Mouse (Mus musculus) cerebellum, postnatal 14 days (tissue): ENCODE measurements around the gene Serpina5.

Experiments used
- DNase-seq, 2 experiments: peaks; one replicate each; pipeline ENCODE4 v3.0.0; 2021; ENCODE audit warnings: mixed read lengths in 2 of 2

Gene Serpina5

GRCm38 (mm10) chr12:104127696-104128095 lies 26.8 kb downstream of the Serpina5 start, which contains the start of gene Serpina3b:
Gene Serpina3b (plus strand): TSS chr12:104127996.
- DNase-seq, result no peak

GRCm38 (mm10) chr12:104131041-104131440 lies 30.1 kb downstream of the Serpina5 start:
- no peak for DNase-seq

- DNase-seq, result no peak
Observed at GRCm38 (mm10) chr12:104138216-104138615, 37.3 kb downstream of the Serpina5 start.

GRCm38 (mm10) chr12:104140543-104141103 lies 39.7 kb downstream of the Serpina5 start:
- no peak for DNase-seq

GRCm38 (mm10) chr12:104141506-104141905 lies 40.6 kb downstream of the Serpina5 start:
- DNase-seq, result no peak

GRCm38 (mm10) chr12:104142427-104142826 lies 41.5 kb downstream of the Serpina5 start:
- DNase-seq, result no peak

GRCm38 (mm10) chr12:104143286-104143685 lies 42.4 kb downstream of the Serpina5 start:
- no peak for DNase-seq

GRCm38 (mm10) chr12:104145571-104145970 lies 44.7 kb downstream of the Serpina5 start:
- DNase-seq, result no peak

- peak; percentile 3 to 13 for DNase-seq
Observed at GRCm38 (mm10) chr12:104151989-104152388, 51.1 kb downstream of the Serpina5 start.

- DNase-seq, result no peak
Observed at GRCm38 (mm10) chr12:104153041-104153645, 52.2 kb downstream of the Serpina5 start.

GRCm38 (mm10) chr12:104153656-104154055 lies 52.7 kb downstream of the Serpina5 start, which contains the start of gene Serpina3c:
Gene Serpina3c (minus strand): TSS chr12:104153870.
- no peak for DNase-seq
